Mouse (Mus musculus) intestine, embryonic 16.5 days (tissue): ENCODE results near the gene Adh1. TPM values are rescaled to one million over a fixed set of nuclear protein-coding genes. Genes with fewer than 3 reads are reported as not detected.

ENCODE experiments used
- ATAC-seq: fragments of 200-750 bp; cut with Nextera tagmentation; 2 replicates; pipeline ENCODE4 v1.8.0; 2017; ENCODE audit warnings: moderate TSS enrichment, moderate library complexity
- H3K27ac ChIP-seq: fragments of 300-500 bp; sonication (generic); 2 replicates; pipeline ENCODE4 v1.5.1; 2014; ENCODE audit warnings: mild to moderate bottlenecking, low read length
- H3K27me3 ChIP-seq: fragments of 300-500 bp; sonication (generic); replicated peaks from 2 replicates; pipeline ENCODE4 v1.6.1; 2014; ENCODE audit warnings: low read length, control low read depth, mixed read lengths; ENCODE audit not compliant: control insufficient read depth, insufficient read depth
- H3K36me3 ChIP-seq: fragments of 300-500 bp; sonication (generic); 2 replicates; pipeline ENCODE4 v1.6.1; 2014; ENCODE audit warnings: low read length, control low read depth; ENCODE audit not compliant: control insufficient read depth, insufficient read depth
- H3K4me1 ChIP-seq: fragments of 300-500 bp; sonication (generic); 2 replicates; pipeline ENCODE4 v1.6.1; 2014; ENCODE audit warnings: low read length, control low read depth, mixed read lengths; ENCODE audit not compliant: control insufficient read depth, insufficient read depth
- H3K4me2 ChIP-seq: fragments of 300-500 bp; sonication (generic); 2 replicates; pipeline ENCODE4 v1.6.1; 2014; ENCODE audit warnings: low read depth, low read length, control low read depth
- H3K4me3 ChIP-seq: fragments of 300-500 bp; sonication (generic); 2 replicates; pipeline ENCODE4 v1.5.1; 2014; ENCODE audit warnings: mild to moderate bottlenecking, low read length
- H3K9ac ChIP-seq: fragments of 300-500 bp; sonication (generic); 2 replicates; pipeline ENCODE4 v1.6.1; 2014; ENCODE audit warnings: low read depth, low read length
- H3K9me3 ChIP-seq: fragments of 300-500 bp; sonication (generic); 2 replicates; pipeline ENCODE4 v1.6.1; 2016; ENCODE audit warnings: low read length, control low read depth; ENCODE audit not compliant: control insufficient read depth
- WGBS: fragments of 180-500 bp; shearing (Covaris S2); extraction: QIAGEN DNeasy Blood & Tissue Kit; methylation state at CpG from one replicate; pipeline ENCODE4 v1.1.7; 2014; 5-methylcytosine and 5-hydroxymethylcytosine counted together
- polyA plus RNA-seq: library from polyadenylated mRNA; unstranded; fragments of >200 nt; fragmentation: Nextera tagmentation; extraction: Ambion mirVana; gene quantifications from 2 replicates; pipeline ENCODE4 v1.2.1, GENCODE M21; 2015

Gene Adh1
- polyA plus RNA-seq, 1 experiment from 2014 or later: 734 TPM

GRCm38 (mm10) chr3:138247241-138247640 lies 13.6 kb upstream of the Adh1 start:
- no peak for ATAC-seq
- H3K36me3 ChIP-seq: no peaks in the 10 kb centered on the region
- H3K4me2 ChIP-seq: no peak overlapping the region
- peaks cover 2% of the 10 kb centered on the region; the same call in 1 of the 2 replicates for H3K4me1 ChIP-seq
- WGBS: 79% methylated on average over 4 of the region's 4 CpGs
- no peak overlapping the region for H3K4me3 ChIP-seq
- H3K9me3 ChIP-seq: no peaks in the 10 kb centered on the region
- no peaks in the 10 kb centered on the region for H3K27me3 ChIP-seq
- H3K9ac ChIP-seq: no peak overlapping the region
- no peak overlapping the region for H3K27ac ChIP-seq

- 82% methylated on average over 7 of the region's 7 CpGs for WGBS
- H3K27ac ChIP-seq: no peak overlapping the region
- ATAC-seq: no peak
Observed at GRCm38 (mm10) chr3:138248011-138248410, 12.8 kb upstream of the Adh1 start.

GRCm38 (mm10) chr3:138248746-138249145 lies 12.0 kb upstream of the Adh1 start:
- 72% methylated on average over 8 of the region's 8 CpGs for WGBS
- Histone ChIP-seq H3K36me3 (no peaks in the 10 kb centered on the region), H3K4me3 (no peak overlapping the region), H3K9ac (no peak overlapping the region), H3K27me3 (no peaks in the 10 kb centered on the region), H3K4me2 (no peak overlapping the region), H3K27ac (no peak overlapping the region), H3K9me3 (no peaks in the 10 kb centered on the region), H3K4me1 (no peaks in the 10 kb centered on the region)
- ATAC-seq: no peak

More at GRCm38 (mm10) chr3:138248011-138248410, 12.8 kb upstream of the Adh1 start:
- Histone ChIP-seq H3K4me3 (no peak overlapping the region), H3K36me3 (no peaks in the 10 kb centered on the region), H3K4me2 (no peak overlapping the region), H3K4me1 (no peaks in the 10 kb centered on the region), H3K27me3 (no peaks in the 10 kb centered on the region), H3K9me3 (no peaks in the 10 kb centered on the region), H3K9ac (no peak overlapping the region)

- Histone ChIP-seq H3K36me3 (no peaks in the 10 kb centered on the region), H3K4me2 (no peak overlapping the region), H3K4me3 (no peak overlapping the region), H3K9me3 (no peaks in the 10 kb centered on the region), H3K4me1 (no peaks in the 10 kb centered on the region; the same call in 1 of the 2 replicates), H3K27ac (no peak overlapping the region), H3K9ac (no peak overlapping the region), H3K27me3 (no peaks in the 10 kb centered on the region)
- no peak for ATAC-seq
- WGBS: 77% methylated on average over 6 of the region's 6 CpGs
Observed at GRCm38 (mm10) chr3:138251156-138251555, 9.6 kb upstream of the Adh1 start.

- H3K4me1 ChIP-seq: no peaks in the 10 kb centered on the region; the same call in 1 of the 2 replicates
- H3K4me3 ChIP-seq: no peak overlapping the region
- H3K36me3 ChIP-seq: no peaks in the 10 kb centered on the region
- no peak overlapping the region for H3K27ac ChIP-seq
- WGBS: 61% methylated on average over 5 of the region's 5 CpGs
- no peak overlapping the region for H3K4me2 ChIP-seq
- no peak for ATAC-seq
- no peaks in the 10 kb centered on the region for H3K9me3 ChIP-seq
- H3K9ac ChIP-seq: no peak overlapping the region
- H3K27me3 ChIP-seq: no peaks in the 10 kb centered on the region
Observed at GRCm38 (mm10) chr3:138254205-138254604, 6.6 kb upstream of the Adh1 start.

GRCm38 (mm10) chr3:138255366-138255765 lies 5.4 kb upstream of the Adh1 start:
- Histone ChIP-seq H3K4me3 (no peak overlapping the region), H3K36me3 (no peaks in the 10 kb centered on the region), H3K9ac (no peak overlapping the region), H3K9me3 (no peaks in the 10 kb centered on the region), H3K27ac (no peak overlapping the region), H3K4me2 (no peak overlapping the region), H3K27me3 (no peaks in the 10 kb centered on the region), H3K4me1 (no peaks in the 10 kb centered on the region; the same call in 1 of the 2 replicates)
- no peak for ATAC-seq
- 43% methylated on average over 3 of the region's 3 CpGs for WGBS

- Histone ChIP-seq H3K4me1 (no peaks in the 10 kb centered on the region; the same call in 1 of the 2 replicates), H3K4me3 (no peak overlapping the region), H3K27ac (no peak overlapping the region), H3K4me2 (no peak overlapping the region), H3K36me3 (no peaks in the 10 kb centered on the region), H3K27me3 (no peaks in the 10 kb centered on the region), H3K9ac (no peak overlapping the region), H3K9me3 (no peaks in the 10 kb centered on the region)
- ATAC-seq: no peak
- 67% methylated on average over 9 of the region's 9 CpGs for WGBS
Observed at GRCm38 (mm10) chr3:138255780-138256550, 4.8 kb upstream of the Adh1 start.

GRCm38 (mm10) chr3:138262568-138262967 lies 1.8 kb downstream of the Adh1 start:
- H3K4me2 ChIP-seq: no peak overlapping the region
- H3K4me1 ChIP-seq: no peaks in the 10 kb centered on the region
- no peaks in the 10 kb centered on the region for H3K9me3 ChIP-seq
- H3K4me3 ChIP-seq: no peak overlapping the region
- H3K27ac ChIP-seq: no peak overlapping the region
- no peak overlapping the region for H3K9ac ChIP-seq
- no peaks in the 10 kb centered on the region for H3K36me3 ChIP-seq
- H3K27me3 ChIP-seq: no peaks in the 10 kb centered on the region
- ATAC-seq: no peak
- 55% methylated on average over 4 of the region's 4 CpGs for WGBS

GRCm38 (mm10) chr3:138263154-138263930 lies 2.6 kb downstream of the Adh1 start:
- no peaks in the 10 kb centered on the region for H3K9me3 ChIP-seq
- 72% methylated on average over 5 of the region's 5 CpGs for WGBS
- ATAC-seq: no peak
- no peak overlapping the region for H3K9ac ChIP-seq
- no peaks in the 10 kb centered on the region for H3K4me1 ChIP-seq
- no peaks in the 10 kb centered on the region for H3K36me3 ChIP-seq
- H3K27me3 ChIP-seq: no peaks in the 10 kb centered on the region
- H3K27ac ChIP-seq: no peak overlapping the region
- no peak overlapping the region for H3K4me2 ChIP-seq
- no peak overlapping the region for H3K4me3 ChIP-seq
